Mouse (Mus musculus): Measurements from ENCODE around the gene Sesn3. TPM values are rescaled to one million over a fixed set of nuclear protein-coding genes. Genes with fewer than 3 reads are reported as not detected.

Sesn3 gene
- polyA plus RNA-seq, 1 experiment from 2014 or later, result 18.6 TPM

DNA sequence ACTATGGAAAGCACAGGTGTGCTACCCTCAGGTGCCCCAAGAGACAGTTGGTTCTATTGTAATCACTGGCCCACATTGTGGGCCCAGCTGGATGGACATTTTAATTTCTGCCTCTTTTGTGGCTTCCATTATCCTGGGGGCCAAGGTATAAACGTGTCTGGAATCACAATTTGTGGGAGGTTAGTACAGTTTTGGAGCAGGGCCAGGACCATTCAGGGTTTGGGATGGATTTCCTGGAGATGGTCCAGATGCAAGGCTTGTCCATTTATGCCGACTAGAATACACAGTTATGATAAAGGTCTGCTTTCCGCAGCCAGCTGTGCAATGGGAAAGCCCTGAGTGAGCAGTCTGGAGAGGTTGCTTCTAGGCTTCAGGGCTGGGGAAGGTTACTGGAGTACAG lies 13.7 kb upstream of the Sesn3 start:
- Histone ChIP-seq H3K4me2 (no peak overlapping the region), H3K27me3 (replicated peaks) (no peaks in the 10 kb centered on the region), H3K9ac (replicated peaks) (no peak overlapping the region), H3K27ac (replicated peaks) (no peak overlapping the region), H3K4me3 (replicated peaks) (no peak overlapping the region), H3K36me3 (no peaks in the 10 kb centered on the region), H3K9me3 (replicated peaks) (no peaks in the 10 kb centered on the region), H3K4me1 (peaks cover 4% of the 10 kb centered on the region; the same call in 1 of the 2 replicates)
- ATAC-seq (ENCODE audit: low FRiP score), result peak; percentile 47
- WGBS, result 36% methylated on average over 3 of the region's 3 CpGs

DNA sequence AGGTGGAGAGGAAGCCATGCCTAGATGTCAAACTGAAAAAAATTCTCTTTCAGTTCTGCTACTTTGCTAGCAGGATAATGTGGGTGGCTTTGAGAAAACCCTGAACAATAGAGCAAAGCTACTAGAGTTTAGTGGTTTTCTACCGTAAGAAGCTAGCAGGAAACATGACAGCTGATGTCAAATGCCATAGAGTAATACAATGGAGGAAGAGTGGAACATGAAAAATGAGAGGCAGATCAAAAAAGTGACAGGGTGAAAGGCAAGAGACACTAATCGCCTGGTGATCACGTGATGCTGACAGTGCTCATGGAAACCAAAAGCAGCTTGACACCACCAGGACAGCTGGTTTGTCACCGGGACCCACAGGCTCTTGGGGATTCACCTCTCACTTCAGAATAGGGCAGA lies 12.3 kb upstream of the Sesn3 start:
- Histone ChIP-seq H3K4me3 (replicated peaks) (no peak overlapping the region), H3K27me3 (replicated peaks) (no peaks in the 10 kb centered on the region), H3K4me1 (peaks cover 4% of the 10 kb centered on the region; the same call in 1 of the 2 replicates), H3K4me2 (no peak overlapping the region), H3K9me3 (replicated peaks) (no peaks in the 10 kb centered on the region), H3K9ac (replicated peaks) (no peak overlapping the region), H3K27ac (replicated peaks) (no peak overlapping the region), H3K36me3 (no peaks in the 10 kb centered on the region)
- 77% methylated on average over 4 of the region's 4 CpGs for WGBS
- ATAC-seq (ENCODE audit: low FRiP score), result no peak

DNA sequence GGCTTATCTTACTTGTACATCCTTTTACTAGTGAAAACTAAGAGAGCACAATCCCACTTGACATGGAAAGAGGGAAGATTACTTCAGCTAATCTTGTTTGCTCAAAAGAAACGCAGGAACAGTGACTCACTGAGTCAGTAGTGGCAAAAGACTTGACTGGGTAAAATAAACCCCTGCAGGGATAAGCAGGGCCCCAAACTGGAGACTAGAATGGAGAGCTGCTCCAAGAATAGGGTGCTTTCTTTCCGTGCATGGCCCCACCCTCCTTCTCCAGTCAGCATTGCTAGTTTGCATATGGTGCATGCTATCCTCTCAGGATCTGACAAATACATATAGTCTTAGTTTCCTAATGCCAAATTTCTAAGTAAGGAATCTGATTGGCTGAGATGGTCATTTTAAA lies 8.4 kb upstream of the Sesn3 start:
- Histone ChIP-seq H3K4me2 (no peak overlapping the region), H3K9ac (replicated peaks) (no peak overlapping the region), H3K4me1 (no peaks in the 10 kb centered on the region), H3K4me3 (replicated peaks) (no peak overlapping the region), H3K27ac (replicated peaks) (no peak overlapping the region), H3K9me3 (replicated peaks) (no peaks in the 10 kb centered on the region), H3K36me3 (no peaks in the 10 kb centered on the region), H3K27me3 (replicated peaks) (no peaks in the 10 kb centered on the region)
- ATAC-seq (ENCODE audit: low FRiP score), result no peak
- 35% methylated on average over 2 of the region's 2 CpGs for WGBS

DNA sequence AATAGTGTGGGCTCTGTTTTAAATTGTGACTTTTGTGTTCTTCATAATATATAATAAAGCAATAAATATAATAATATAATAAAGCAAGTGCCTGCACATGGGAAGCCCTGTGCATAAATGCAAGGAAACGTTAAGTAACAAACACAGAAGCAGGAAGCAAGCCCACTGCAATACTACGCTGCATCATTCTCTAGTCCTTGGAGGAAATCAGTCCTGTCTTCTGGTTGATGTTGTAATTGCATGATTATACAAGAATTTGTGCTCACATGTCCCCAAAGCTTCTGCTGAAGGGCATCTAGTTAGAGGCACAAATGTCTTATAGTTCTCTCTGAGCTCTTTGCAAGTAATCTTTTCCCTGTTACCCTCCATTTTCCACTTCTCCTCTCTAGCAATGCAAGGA lies 6.3 kb upstream of the Sesn3 start:
- WGBS, result 83% methylated on average over 2 of the region's 2 CpGs

DNA sequence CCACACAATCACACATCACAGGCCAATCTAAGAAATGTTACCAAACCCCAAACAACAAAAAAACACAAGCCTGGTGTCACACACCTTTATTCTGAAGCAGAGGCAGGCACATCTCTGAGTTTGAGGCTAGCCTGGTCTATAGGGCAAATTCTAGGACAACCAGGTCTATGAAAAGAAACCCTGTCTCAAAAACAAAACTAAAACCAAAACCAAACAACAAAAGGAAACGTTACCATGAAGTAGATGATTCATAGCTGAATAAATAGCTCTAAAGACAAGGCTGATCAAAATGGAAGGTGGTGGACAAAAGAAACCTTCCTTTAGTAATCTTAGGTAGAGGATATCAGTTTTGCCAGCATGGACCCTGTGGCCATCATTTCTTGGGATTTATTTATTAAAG lies 1.9 kb upstream of the Sesn3 start:
- Histone ChIP-seq H3K4me2 (no peak overlapping the region), H3K4me3 (replicated peaks) (no peak overlapping the region), H3K36me3 (no peaks in the 10 kb centered on the region), H3K27me3 (replicated peaks) (no peaks in the 10 kb centered on the region), H3K9me3 (replicated peaks) (no peaks in the 10 kb centered on the region), H3K9ac (replicated peaks) (no peak overlapping the region), H3K27ac (replicated peaks) (no peak overlapping the region), H3K4me1 (peaks cover 10% of the 10 kb centered on the region)
- 83% methylated on average over 1 of the region's 1 CpGs for WGBS
- ATAC-seq (ENCODE audit: low FRiP score), result no peak

More for the DNA sequence above, 6.3 kb upstream of the Sesn3 start:
- ATAC-seq (ENCODE audit: low FRiP score), result no peak
- Histone ChIP-seq H3K27me3 (replicated peaks) (no peaks in the 10 kb centered on the region), H3K27ac (replicated peaks) (no peak overlapping the region), H3K4me2 (no peak overlapping the region), H3K4me1 (no peaks in the 10 kb centered on the region), H3K9ac (replicated peaks) (no peak overlapping the region), H3K4me3 (replicated peaks) (no peak overlapping the region), H3K36me3 (no peaks in the 10 kb centered on the region), H3K9me3 (replicated peaks) (no peaks in the 10 kb centered on the region)

DNA sequence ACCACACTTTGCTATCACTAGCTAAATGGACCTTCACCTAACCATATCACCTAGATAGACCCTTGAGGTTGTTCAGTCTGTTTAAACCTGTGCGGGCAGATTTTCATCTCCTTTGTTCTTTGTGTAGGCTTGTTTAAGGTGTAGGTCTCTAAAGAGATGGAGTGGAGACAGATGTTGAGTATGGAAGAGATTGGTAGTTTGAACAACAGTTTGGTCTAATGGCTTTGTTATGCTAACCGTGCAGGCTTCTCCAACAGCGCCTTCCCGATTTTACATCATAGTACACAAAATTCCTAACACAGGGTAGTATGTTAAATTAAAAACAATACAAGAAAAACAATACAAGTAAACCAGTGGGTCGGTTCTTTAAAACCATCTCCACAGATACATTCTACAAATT lies 281 bp upstream of the Sesn3 start:
- WGBS, result 35% methylated on average over 5 of the region's 5 CpGs
- H3K27me3 ChIP-seq (replicated peaks), result no peaks in the 10 kb centered on the region
- H3K36me3 ChIP-seq, result no peaks in the 10 kb centered on the region
- no peaks in the 10 kb centered on the region for H3K9me3 ChIP-seq (replicated peaks)
- peak overlapping the region; percentile 97 for H3K4me3 ChIP-seq (replicated peaks)
- ATAC-seq (ENCODE audit: low FRiP score), result no peak
- H3K9ac ChIP-seq (replicated peaks), result peak overlapping the region; percentile 45
- H3K4me2 ChIP-seq, result peak overlapping the region; percentile 62
- H3K4me1 ChIP-seq, result peaks cover 14% of the 10 kb centered on the region
- peak overlapping the region; percentile 89 for H3K27ac ChIP-seq (replicated peaks)

DNA sequence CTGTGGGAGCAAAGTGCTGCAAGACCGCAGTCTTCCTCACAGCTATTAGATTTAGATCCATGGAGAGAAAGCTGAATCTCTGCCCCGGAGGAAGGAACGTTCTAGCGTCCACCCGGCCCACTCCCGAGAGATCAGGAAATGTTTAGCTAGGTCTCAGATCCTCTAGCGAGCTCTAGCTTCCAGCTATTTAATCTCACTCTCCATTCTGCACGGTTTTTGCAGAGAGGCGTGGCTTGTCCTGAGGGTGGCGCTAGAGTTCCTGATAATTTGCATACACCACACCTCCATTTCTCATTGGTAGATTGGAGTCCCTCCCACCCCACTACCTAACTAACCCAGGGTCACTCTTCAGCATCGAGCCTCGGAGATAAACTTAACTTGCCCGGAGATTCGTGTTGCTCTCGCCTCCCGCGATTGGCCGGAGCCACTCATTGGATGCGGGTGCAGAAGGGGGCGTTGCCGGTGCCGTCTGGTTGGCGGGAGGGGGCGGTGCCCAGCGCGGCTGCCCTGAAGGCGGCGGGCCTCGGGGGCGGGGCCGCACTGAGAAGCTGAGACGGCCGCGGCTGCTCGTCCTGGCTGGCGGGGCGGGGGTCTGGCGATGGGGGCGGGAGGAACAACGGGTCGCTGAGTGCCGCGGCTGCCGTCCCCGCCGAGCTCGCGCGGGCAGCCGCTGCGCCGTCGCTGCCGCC lies 1.1 kb downstream of the Sesn3 start:
- Histone ChIP-seq H3K27me3 (replicated peaks) (no peaks in the 10 kb centered on the region), H3K9ac (replicated peaks) (peak overlapping the region; percentile 91), H3K36me3 (no peaks in the 10 kb centered on the region), H3K27ac (replicated peaks) (peak overlapping the region; percentile 96), H3K9me3 (replicated peaks) (no peaks in the 10 kb centered on the region), H3K4me3 (replicated peaks) (peak overlapping the region; percentile 97), H3K4me1 (peaks cover 14% of the 10 kb centered on the region), H3K4me2 (peak overlapping the region; percentile 62)
- under 1% methylated on average over 51 of the region's 54 CpGs for WGBS
- peak; percentile 98 for ATAC-seq (ENCODE audit: low FRiP score)

DNA sequence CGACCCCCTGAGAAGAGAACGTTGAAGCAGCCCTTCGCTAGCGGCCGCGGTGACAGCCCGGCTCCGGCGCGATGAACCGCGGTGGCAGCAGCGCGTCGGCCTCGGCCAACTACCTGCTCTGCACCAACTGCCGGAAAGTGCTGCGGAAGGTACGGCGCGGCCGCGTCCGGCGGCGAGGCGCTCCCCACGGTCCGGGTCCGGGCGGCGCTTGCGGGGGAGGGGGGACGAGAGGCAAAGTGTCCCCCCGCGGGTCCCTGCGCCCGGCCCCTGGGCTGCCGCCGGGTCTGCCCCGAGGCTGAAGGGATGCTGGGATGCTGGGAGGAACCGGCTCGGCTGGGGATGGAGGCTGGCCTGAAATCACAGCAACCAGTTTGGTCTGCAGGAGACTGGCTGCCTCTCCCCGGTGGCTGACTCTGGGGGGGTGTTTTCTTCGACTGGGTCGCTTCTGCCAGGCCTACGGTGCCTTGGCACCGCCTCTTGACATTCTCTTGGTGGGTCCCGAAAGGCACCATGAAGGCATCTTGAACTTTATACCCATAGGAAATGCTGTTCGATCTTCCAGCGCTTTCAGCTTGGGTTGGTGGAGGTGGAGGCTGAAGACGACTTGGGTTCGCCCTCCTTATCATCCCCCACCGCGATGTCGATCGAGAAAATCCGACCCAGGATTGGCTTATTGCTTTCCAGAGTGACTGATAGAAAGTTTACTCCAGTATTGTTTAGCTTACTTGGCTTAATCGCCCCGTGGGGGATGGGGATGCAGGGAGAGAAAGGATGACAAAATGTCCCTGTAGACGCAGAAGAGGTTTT lies 1.8 kb downstream of the Sesn3 start:
- Histone ChIP-seq H3K4me1 (peaks cover 17% of the 10 kb centered on the region), H3K9me3 (replicated peaks) (no peaks in the 10 kb centered on the region), H3K27ac (replicated peaks) (peak overlapping the region; percentile 96), H3K36me3 (no peaks in the 10 kb centered on the region), H3K4me2 (peak overlapping the region; percentile 62), H3K9ac (replicated peaks) (peak overlapping the region; percentile 91), H3K27me3 (replicated peaks) (no peaks in the 10 kb centered on the region), H3K4me3 (replicated peaks) (peak overlapping the region; percentile 97)
- WGBS, result under 1% methylated on average over 61 of the region's 61 CpGs
- peak; percentile 65 for ATAC-seq (ENCODE audit: low FRiP score)

DNA sequence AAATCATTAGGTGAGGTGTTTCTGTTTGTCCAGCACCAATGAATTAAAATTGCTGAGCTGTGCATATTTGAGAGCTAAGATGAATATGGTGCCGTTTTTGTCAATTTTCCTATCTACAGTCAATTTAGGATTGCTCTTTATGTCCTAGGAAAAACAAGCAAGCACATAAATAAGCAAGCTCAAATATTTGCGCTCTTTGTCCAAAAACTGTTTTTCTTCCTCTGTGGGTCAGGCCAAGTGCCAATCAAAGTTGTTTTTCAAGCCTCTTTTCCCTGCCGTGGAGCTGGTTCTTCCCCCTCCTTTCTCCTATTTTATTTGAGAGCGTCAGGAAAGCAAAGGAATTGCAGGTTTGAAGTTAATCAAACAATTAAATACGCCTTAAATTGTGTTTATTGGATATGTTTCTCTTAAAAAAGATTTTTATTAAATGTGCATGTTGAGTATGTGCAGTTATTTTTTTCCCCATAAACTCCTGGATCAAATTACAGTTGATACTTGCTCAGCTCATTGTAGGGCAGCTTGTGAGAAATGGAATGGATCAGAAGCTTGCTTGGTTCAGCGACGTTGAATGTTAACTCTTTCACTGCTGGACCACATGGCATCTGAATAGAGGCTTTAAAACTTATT lies 2.6 kb downstream of the Sesn3 start:
- Histone ChIP-seq H3K27ac (replicated peaks) (peak overlapping the region; percentile 96), H3K27me3 (replicated peaks) (no peaks in the 10 kb centered on the region), H3K9me3 (replicated peaks) (no peaks in the 10 kb centered on the region), H3K4me3 (replicated peaks) (peak overlapping the region; percentile 97), H3K36me3 (no peaks in the 10 kb centered on the region), H3K9ac (replicated peaks) (peak overlapping the region; percentile 91), H3K4me1 (peaks cover 17% of the 10 kb centered on the region), H3K4me2 (peak overlapping the region; percentile 62)
- WGBS, result 3% methylated on average over 7 of the region's 7 CpGs
- no peak for ATAC-seq (ENCODE audit: low FRiP score)

DNA sequence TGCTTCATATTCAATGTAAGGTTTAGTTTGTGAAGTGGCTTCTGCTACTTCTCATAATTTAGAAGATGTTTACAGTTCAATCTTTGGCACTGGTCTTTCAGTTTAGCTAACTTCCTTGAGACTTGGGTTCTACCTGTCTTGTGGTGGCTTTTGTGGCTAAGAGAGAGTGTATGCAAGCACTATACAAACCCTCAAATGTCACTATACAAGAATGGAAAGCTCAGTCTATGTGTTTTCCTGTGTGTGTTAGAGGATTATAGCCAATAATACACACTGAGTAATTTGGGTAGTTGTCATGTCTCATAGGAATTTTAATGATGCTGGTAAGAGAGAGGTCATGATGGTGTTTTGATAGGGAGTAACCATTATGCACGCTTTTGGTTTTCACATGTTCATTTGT lies 5.8 kb downstream of the Sesn3 start:
- H3K9ac ChIP-seq (replicated peaks), result no peak overlapping the region
- no peak overlapping the region for H3K4me2 ChIP-seq
- no peaks in the 10 kb centered on the region for H3K9me3 ChIP-seq (replicated peaks)
- no peak for ATAC-seq (ENCODE audit: low FRiP score)
- H3K27ac ChIP-seq (replicated peaks), result no peak overlapping the region
- 84% methylated on average over 1 of the region's 1 CpGs for WGBS
- H3K27me3 ChIP-seq (replicated peaks), result no peaks in the 10 kb centered on the region
- H3K4me3 ChIP-seq (replicated peaks), result no peak overlapping the region
- no peaks in the 10 kb centered on the region for H3K36me3 ChIP-seq
- H3K4me1 ChIP-seq, result peaks cover 11% of the 10 kb centered on the region

DNA sequence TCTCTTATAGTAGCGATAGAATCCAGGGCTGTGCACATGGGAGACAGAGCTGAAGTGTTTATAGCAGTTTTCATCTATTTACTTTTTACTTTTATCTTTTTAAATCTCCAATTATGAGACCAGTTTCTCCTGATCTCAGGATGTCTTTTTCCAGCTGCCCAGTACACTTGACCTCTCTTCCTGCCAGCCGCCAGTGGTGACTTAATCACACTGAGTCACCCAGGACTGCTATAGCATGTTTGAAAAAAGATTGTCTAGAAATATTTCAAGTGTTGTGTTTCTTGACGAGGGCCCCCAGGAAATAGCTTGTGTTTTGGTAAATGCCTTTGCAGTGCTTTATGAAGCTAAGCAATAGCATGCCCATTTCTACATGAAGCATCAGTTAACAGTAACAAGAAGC lies 10.2 kb downstream of the Sesn3 start:
- no peak for ATAC-seq (ENCODE audit: low FRiP score)

DNA sequence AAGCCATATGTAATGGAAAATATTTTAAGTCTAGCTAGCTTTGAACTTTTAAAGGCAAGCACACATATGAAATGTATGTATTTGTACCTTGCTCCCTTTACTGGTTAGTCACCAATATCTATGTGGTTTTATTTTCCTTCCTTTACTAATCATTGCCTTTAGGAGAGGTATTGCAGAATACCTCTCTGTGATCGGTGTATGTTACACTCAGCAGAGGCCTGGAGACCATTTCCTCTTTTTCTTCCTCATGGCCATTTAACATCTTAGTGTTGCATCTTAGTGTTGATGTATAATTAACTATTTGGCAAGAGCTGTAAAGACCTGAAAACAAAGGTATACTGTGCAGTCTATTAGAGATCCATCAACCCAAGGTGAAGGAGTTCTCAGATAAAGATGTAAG lies 12.4 kb downstream of the Sesn3 start:
- H3K4me2 ChIP-seq, result no peak overlapping the region
- no peak for ATAC-seq (ENCODE audit: low FRiP score)
- H3K27me3 ChIP-seq (replicated peaks), result no peaks in the 10 kb centered on the region
- peaks cover 7% of the 10 kb centered on the region for H3K4me1 ChIP-seq
- H3K36me3 ChIP-seq, result no peaks in the 10 kb centered on the region
- H3K4me3 ChIP-seq (replicated peaks), result no peak overlapping the region
- H3K9ac ChIP-seq (replicated peaks), result no peak overlapping the region
- no peaks in the 10 kb centered on the region for H3K9me3 ChIP-seq (replicated peaks)
- 93% methylated on average over 1 of the region's 1 CpGs for WGBS
- no peak overlapping the region for H3K27ac ChIP-seq (replicated peaks)

More for the DNA sequence above, 10.2 kb downstream of the Sesn3 start:
- Histone ChIP-seq H3K27ac (replicated peaks) (no peak overlapping the region), H3K36me3 (no peaks in the 10 kb centered on the region), H3K4me2 (no peak overlapping the region), H3K9ac (replicated peaks) (no peak overlapping the region), H3K4me1 (peaks cover 11% of the 10 kb centered on the region), H3K27me3 (replicated peaks) (no peaks in the 10 kb centered on the region), H3K4me3 (replicated peaks) (no peak overlapping the region), H3K9me3 (replicated peaks) (no peaks in the 10 kb centered on the region)
- WGBS, result 68% methylated on average over 3 of the region's 3 CpGs
